Mouse (Mus musculus) c-Kit-positive CD71-negative TER-119-negative erythroid progenitor cells, embryonic 14.5 days (primary cell): ENCODE results near the gene Akirin1.
A peak's percentile ranks its signal among the peaks of the same experiment; 100 is the strongest.

ENCODE experiments used
- DNase-seq: peaks from one replicate; pipeline ENCODE4 v3.0.0-alpha.2; 2013; ENCODE audit warnings: low read depth

Gene Akirin1

GRCm38 (mm10) chr4:123717574-123718433, 32.3 kb downstream of the Akirin1 start, which contains the start of gene Ndufs5:
TSS of gene Ndufs5 (minus strand) at chr4:123718202.
- peak; percentile 94 for DNase-seq

DNA sequence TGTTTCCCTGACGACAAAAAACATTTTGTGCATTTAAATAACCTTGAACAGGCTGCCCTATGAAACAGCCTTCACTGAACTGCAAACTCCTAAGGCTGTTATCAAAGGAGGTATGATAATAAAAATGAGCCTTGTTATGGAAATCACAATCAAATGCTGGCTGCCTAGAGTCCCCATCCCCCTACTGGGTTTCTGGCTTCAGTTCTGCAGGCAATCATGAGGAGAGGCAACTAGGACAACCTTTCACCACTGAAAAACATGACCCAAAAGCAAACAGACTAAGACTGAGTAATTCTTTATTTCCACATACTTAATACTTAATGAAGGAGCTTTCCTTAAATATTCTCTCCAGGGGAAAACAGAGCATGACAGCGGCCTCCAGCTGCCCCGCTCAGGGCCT, 37.7 kb downstream of the Akirin1 start:
- no peak for DNase-seq

DNA sequence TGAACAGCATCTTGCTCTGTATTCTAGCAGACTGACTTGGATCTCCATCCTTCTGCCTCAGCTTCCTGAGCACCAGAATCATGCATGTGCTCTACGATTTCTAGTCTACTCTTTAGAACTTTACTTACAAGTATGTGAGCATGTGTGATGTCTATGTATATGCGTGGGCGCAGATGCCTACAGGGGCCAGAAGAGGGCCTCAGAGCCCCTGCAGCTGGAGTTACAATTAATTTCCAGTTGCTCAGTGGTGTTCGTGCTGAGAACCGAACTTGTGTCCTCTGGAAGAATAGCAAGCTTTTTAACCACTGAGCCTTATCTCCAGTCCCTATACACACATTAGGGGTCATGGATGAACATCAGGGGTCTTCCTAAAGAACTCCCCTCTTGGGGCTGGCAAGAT, 42.8 kb downstream of the Akirin1 start:
- DNase-seq = no peak

DNA sequence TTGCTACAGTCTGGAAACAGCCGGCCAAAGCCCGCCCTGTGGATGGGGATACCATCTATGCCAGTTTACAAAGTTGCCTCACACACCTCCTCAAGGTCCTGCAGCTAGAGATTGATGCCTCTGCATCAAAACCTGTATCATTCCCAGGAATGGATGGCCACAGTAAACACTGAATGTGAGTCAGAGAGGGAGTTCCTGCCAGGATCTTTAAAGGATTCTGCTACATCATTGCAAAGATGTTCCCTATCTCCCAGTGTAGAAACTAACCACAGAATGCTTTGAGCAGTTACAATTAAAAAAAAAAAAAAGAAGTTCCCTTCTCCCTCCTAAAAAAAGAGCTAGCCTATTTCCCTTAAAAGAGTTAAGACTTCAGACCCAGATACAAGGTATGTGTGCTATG, 44.8 kb downstream of the Akirin1 start:
- no peak for DNase-seq

GRCm38 (mm10) chr4:123693384-123693783, 56.8 kb downstream of the Akirin1 start:
- no peak for DNase-seq

GRCm38 (mm10) chr4:123692071-123692470, 58.1 kb downstream of the Akirin1 start:
- no peak for DNase-seq

- DNase-seq = no peak
Measured at GRCm38 (mm10) chr4:123690311-123690710, 59.8 kb downstream of the Akirin1 start.

DNA sequence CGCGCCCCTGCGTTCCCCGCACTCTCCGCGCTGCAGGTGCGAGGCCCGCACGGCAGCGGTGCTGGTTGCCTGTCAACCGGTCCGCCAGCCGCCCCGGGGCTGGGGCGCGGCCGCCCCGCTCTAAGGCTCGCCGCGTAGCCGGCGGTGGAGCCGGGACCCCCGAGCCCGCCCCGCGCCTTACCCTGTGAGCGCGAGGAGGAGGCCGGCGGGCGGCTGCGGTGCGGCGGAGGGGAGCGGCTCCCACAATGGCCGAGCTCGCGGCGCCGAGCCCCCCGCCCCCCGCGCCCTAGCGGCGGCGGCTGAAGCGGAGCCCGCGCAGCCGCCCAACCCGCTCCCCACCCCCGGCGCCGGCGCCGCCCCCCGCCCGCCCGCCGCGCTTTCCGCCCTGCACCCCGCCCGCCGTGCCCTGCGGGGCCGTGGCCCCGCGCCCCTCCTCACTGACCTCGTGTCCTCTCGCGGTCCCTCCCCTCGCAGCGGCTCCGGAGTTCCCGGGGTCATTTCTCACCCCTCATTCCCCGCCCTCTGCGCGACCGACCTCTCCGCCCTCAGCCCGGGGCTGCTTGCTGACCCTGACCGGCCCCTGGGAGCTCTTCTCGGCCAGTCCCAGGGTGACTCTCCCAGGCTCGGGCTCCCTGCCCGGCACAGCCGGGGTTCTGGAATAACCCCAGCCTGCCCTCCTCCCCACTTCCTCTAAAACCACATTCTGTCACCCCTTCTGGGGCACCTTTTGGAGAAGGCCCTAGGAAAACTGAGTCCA, 62.9 kb downstream of the Akirin1 start:
- no peak for DNase-seq

DNA sequence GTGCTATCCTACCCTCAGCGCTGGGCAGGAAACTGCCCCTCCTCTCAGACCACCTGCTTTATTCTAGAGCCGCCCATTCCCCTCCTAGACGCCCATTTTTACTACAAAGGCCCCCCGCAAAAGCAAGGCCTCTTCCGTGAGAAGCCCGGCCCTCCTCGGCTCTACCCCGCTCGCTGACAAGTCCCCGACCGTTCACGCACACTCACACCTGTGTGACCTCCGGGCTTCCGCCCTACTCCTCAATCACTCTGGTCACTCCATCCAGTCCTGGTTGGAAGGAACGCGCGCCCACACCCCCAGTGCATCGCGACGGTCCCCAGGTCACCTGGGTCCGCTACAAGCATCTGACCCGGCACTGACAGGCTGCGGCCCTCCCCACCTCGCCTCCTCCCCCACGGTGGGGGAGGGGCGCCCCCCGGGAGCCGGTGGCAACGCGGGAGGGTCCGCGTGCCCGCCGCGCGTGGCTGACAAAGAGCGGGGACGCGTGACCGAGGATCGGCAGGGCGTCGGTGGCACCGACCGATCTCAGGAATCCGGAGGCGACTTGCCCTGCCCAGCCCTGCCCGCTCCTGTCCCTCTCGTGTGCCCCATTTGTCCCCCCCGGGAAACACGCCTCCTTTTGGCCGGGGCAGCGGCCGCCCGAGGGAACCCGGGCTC, 63.6 kb downstream of the Akirin1 start:
- DNase-seq = no peak

DNA sequence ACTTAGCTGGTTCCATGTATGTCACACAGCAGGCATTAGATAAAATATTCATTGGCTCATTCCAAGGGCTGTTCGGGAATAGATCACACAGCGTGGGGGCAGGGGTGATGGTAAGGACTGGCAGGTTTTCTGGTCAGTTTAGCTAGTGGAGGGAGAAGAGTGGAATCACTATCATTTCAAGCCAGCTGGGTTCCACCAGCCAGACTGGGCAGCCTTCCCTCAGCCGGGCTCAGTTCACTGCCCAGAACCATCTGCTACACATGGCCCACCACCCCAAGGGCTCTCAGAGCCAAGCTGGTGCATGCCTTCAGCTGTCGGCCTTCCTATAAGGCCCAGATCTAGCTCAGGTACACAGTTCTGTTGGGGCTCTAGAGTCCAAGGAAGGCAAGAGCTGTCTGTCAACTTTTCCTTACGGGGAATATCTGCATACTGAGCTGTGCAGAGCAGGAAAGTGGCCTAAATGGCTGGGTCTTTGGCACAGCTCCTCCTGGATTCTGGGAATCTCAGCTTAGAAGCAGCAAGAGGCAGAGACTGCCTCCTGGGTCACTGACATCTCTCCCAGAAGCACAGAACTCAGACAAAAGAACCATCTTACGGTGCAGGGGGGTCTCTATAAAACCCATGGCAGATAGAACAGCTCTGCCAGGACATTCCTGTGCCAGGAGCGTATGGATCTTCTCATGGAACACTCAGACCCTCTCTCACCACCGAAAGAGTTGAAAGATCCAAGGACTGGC, 64.5 kb downstream of the Akirin1 start:
- no peak for DNase-seq

- DNase-seq = no peak
Measured at GRCm38 (mm10) chr4:123685046-123685445, 65.1 kb downstream of the Akirin1 start.
